19 mouse cellular contexts compared by ENCODE assay signal in the genomic region with DNA sequence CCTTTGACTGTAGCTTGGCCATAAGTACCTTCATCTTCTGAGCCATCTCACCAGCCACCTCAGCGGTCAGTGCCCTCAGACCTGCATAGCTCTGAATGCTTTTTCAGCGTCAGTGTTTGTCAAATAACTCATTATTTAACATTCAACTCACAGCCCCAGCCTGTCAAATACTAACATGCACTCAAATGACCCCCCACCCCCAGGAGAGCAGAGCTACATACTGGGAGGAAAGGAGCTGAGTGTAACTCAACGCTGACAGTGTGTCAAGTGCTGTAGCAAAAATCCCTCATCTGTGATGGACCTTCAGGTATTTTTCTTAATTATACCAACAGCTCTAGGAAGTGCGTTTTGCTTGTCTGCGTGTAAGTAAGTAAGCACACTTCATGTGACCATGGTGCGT.
"Had no signal": no experiment of that assay in that cellular context is flagged by ENCODE, and none has a peak within 500 bp of the region (broad histone marks: within the 10 kb centered on the region; RNA-seq: fewer than 3 reads in every experiment).

No protein-coding gene starts in this region.

- H3K36me3 ChIP-seq: intestine, embryonic 15.5 days; limb, embryonic 10.5 days; limb, embryonic 13.5 days; midbrain, embryonic 12.5 days; midbrain, embryonic 15.5 days; neural tube, embryonic 13.5 days; stomach, embryonic 15.5 days had no signal

- H3K9ac ChIP-seq: intestine, embryonic 15.5 days; limb, embryonic 13.5 days; midbrain, embryonic 12.5 days; midbrain, embryonic 15.5 days; neural tube, embryonic 13.5 days; stomach, embryonic 15.5 days had no signal

- H3K27me3 ChIP-seq: intestine, embryonic 15.5 days; limb, embryonic 13.5 days; midbrain, embryonic 15.5 days; stomach, embryonic 15.5 days had no signal

- DNase-seq: kidney, adult 11 months; kidney, adult 9 months; kidney, postnatal 14 days; layer of hippocampus, adult 9-11 months; lung, adult 2 months; lung, postnatal 14 days; lung, postnatal 4 days; retina, postnatal 1 day; right cerebral cortex, postnatal 25 days; spleen, adult 18-20 months; thymus, postnatal 25 days had no signal

- H3K4me1 ChIP-seq: intestine, embryonic 15.5 days; stomach, embryonic 15.5 days had no signal

- ATAC-seq: intestine, embryonic 15.5 days; midbrain, embryonic 15.5 days had no signal

- H3K9me3 ChIP-seq: intestine, embryonic 15.5 days; midbrain, embryonic 12.5 days; midbrain, embryonic 15.5 days; stomach, embryonic 15.5 days had no signal

- H3K4me2 ChIP-seq: intestine, embryonic 15.5 days; limb, embryonic 13.5 days; midbrain, embryonic 12.5 days; midbrain, embryonic 15.5 days; neural tube, embryonic 13.5 days; stomach, embryonic 15.5 days had no signal

- H3K4me3 ChIP-seq: intestine, embryonic 15.5 days; layer of hippocampus, adult 2 months; limb, embryonic 10.5 days; limb, embryonic 13.5 days; midbrain, embryonic 12.5 days; midbrain, embryonic 15.5 days; neural tube, embryonic 13.5 days; stomach, embryonic 15.5 days had no signal

- H3K27ac ChIP-seq: intestine, embryonic 15.5 days; layer of hippocampus, adult 2 months; limb, embryonic 10.5 days; limb, embryonic 13.5 days; midbrain, embryonic 12.5 days; midbrain, embryonic 15.5 days; neural tube, embryonic 13.5 days; stomach, embryonic 15.5 days had no signal
